Mouse (Mus musculus) spleen, embryonic (tissue): ENCODE measurements around the gene Hist1h4f.
"Not testable (repeated sequence)": the region's sequence is repeated elsewhere in the genome, so short reads cannot be mapped to it uniquely, and the experiment has no call there.

Source experiments
- CTCF ChIA-PET: fragments of 350-600 bp; sonication (Branson Sonifier 250); formaldehyde crosslinking; loops from one replicate; lab custom pipeline; 2022; lab: Charles Lee

Gene Hist1h4f

DNA sequence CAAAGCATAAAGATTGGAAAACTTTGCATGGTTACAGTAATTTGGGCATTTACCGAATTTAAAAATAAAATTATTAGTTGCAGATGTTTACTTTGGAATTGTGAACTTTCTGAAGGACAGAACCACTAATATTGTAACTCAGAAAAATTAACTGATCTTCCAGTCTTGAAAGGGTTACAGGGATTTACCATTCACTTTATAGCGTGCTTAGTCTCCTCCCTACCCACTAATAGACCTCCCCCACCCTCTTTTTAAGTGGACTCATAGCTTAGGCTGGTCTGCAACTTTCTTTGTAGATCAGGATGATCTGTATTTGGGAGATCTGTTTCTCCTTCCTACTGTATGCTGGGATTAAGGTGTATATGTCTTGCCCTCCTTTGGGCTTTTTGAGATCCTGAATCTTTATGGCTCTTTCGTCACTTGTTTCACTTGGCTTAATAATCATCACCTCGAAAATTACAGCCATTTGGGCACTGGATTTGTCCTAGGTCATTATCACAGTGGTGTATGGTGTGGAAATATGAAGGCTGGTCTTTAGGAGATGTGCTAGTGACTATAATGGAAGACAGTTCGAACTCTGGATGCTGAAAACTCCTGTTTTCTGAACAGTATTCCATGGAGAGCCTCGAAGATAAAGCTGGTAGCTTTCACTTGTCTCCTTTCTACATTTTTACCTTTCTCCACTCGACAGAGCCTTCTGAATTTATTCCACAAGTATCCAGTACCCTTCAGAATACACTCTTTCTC, 15.2 kb downstream of the Hist1h4f start:
- CTCF ChIA-PET, result interaction anchor here (0.7 to 1.8 kb wide), 2 partner anchors 10 to 17 kb away, joined by 4 read pairs; partner anchors contain the start of gene Hist1h1d

DNA sequence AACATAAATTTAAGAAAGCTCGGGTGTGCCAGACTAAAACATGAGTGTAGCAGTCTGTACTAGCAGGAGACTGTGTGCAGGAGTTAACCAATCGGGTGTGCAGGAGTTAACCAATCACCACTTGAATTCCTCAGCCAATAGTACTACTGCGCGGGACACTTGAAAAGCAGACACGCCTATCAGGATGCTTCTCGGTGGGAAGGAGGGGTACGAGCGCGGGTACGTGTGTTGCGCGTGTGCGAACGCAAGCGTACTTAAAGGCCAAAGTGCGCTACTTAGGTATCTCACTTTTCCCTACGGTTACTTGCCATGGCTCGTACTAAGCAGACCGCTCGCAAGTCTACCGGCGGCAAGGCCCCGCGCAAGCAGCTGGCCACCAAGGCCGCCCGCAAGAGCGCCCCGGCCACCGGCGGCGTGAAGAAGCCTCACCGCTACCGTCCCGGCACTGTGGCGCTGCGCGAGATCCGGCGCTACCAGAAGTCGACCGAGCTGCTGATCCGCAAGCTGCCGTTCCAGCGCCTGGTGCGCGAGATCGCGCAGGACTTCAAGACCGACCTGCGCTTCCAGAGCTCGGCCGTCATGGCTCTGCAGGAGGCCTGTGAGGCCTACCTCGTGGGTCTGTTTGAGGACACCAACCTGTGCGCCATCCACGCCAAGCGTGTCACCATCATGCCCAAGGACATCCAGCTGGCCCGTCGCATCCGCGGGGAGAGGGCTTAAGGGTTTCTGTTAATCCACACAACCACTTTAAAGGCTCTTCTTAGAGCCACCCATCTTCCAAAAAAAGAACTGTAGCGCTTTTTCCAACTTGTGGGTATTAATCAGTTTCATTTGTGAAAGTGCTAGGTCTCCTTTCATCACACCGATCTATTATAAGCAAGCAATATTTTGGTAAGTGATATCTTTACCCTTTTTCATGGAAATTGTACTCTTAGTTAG, 16.0 kb downstream of the Hist1h4f start, which contains the start of gene Hist1h3g:
TSS of gene Hist1h3g (plus strand) at position 286 of the 939 bp plus-strand sequence.
- CTCF ChIA-PET, result not testable (repeated sequence)

DNA sequence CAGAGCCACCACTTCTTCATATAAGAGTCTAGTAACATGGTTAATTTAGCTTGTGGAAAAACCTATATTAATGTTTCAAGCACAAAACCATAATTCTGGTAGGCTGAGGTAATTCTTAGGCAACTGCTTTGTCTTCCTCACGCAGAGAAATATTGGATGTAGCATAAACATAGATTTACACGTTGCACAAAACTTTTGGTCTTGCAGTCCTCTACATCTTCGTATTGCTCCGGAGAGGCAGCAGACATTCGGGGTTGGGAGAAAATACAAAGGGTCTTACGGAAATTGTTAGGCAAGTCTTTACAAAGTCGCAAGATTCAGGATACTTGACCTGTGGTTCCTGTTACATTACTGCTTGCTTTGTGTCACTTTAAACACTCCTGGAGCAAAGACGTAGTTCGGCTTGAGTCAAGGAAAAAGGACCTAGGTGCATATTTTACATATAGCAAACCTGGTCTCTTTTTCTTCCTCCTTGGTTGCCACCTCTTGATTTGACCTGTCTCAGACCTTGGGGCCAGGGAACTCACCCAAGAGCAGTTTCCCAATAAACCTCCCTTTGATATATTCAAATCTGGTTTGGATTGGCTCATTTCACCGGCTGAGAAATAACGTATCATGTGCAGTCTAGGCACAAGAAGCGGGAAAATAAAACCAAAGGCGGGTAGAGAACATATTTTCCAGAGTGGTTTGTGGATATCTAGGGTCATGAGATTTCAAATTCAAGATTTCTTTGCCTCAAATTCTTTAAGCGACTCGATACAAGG, 16.9 kb downstream of the Hist1h4f start:
- CTCF ChIA-PET, result interaction anchor here (0.6 kb wide), 1 partner anchor 717 kb away, joined by 3 read pairs; no protein-coding TSS in a partner anchor

DNA sequence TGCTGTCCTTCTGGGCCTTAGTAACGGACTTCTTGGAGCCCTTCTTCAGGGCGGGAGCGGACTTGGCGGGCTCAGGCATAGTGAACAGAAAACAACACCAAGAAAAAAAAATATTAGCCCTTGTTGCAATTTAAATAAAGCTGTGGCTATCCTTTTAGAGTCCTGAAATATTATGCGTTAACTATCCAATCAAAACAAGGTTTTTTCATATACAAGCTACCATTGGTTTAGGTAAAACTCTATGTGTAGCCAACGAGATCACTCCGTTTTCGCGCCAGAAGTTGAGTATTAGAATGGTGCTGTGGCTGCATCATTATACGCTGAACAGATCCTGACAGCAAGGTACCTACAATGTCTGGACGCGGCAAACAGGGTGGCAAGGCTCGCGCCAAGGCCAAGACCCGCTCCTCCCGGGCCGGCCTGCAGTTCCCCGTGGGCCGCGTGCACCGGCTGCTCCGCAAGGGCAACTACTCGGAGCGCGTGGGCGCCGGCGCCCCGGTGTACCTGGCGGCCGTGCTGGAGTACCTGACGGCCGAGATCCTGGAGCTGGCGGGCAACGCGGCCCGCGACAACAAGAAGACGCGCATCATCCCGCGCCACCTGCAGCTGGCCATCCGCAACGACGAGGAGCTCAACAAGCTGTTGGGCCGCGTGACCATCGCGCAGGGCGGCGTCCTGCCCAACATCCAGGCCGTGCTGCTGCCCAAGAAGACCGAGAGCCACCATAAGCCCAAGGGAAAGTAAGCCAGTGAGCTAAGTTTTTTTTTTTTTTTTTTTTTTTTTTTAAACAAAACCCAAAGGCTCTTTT, 17.7 kb downstream of the Hist1h4f start, which contains the start of gene Hist1h2af:
TSS of gene Hist1h2af (plus strand) at position 347 of the 808 bp plus-strand sequence.
- CTCF ChIA-PET, result interaction anchor here (0.6 kb wide), 1 partner anchor 717 kb away, joined by 3 read pairs; no protein-coding TSS in a partner anchor

GRCm38 (mm10) chr13:23532262-23533075, 19.0 kb downstream of the Hist1h4f start:
- CTCF ChIA-PET, result no interaction called here

DNA sequence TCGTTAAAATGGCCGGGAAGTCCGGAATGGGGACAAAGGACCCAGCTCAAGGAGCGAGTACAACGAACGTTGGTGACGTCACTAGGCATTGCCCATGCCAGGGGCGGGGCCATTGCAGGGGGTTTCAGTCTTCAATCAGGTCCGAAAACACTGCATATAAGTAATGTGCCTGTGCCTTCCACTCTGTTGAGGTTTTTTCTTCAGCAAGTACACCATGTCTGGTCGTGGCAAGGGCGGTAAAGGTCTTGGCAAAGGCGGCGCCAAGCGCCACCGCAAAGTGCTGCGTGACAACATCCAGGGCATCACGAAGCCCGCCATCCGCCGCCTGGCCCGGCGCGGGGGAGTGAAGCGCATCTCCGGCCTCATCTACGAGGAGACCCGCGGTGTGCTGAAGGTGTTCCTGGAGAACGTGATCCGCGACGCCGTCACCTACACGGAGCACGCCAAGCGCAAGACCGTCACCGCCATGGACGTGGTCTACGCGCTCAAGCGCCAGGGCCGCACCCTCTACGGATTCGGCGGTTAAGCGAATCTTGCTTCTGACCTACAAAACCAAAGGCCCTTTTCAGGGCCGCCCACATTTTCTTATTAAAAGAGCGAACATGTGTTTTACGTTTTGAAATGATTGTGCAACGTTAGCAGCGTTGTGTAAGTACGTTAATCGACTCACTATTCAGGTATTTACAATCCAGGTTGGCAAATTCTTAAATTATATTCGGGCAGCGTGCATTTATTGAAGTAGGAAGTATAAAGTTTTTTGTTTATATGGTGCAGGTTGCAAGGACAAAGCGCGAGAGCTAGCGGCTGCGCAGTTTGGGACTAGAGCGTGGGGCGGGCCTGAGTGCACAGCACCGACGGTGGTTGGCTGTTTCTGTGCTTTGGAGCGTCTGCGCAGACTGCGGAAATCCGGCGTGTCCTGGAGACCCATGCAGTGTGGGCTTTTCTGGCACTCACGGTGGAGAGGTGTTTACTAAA, 20.3 kb downstream of the Hist1h4f start, which contains the start of gene Hist1h4h:
TSS of gene Hist1h4h (plus strand) at position 150 of the 975 bp plus-strand sequence.
- CTCF ChIA-PET, result no interaction called here

GRCm38 (mm10) chr13:23530181-23530900, 21.1 kb downstream of the Hist1h4f start:
- CTCF ChIA-PET, result no interaction called here

- CTCF ChIA-PET, result no interaction called here
These were observed 21.8 kb downstream of the Hist1h4f start for GRCm38 (mm10) chr13:23529480-23530165.

GRCm38 (mm10) chr13:23529005-23529404, 22.4 kb downstream of the Hist1h4f start:
- CTCF ChIA-PET, result interaction anchor here (0.5 kb wide), 1 partner anchor 96 kb away, joined by 4 read pairs; no protein-coding TSS in a partner anchor

- CTCF ChIA-PET, result no interaction called here
These were observed 25.1 kb downstream of the Hist1h4f start for GRCm38 (mm10) chr13:23526312-23526711.

GRCm38 (mm10) chr13:23525901-23526300, 25.5 kb downstream of the Hist1h4f start:
- CTCF ChIA-PET, result interaction anchor here (0.6 kb wide), 1 partner anchor 20 kb away, joined by 4 read pairs; no protein-coding TSS in a partner anchor

- CTCF ChIA-PET, result interaction anchor here (0.6 to 0.7 kb wide), 3 partner anchors 16 to 1777 kb away, joined by 4 read pairs; no protein-coding TSS in a partner anchor
These were observed 26.8 kb downstream of the Hist1h4f start for GRCm38 (mm10) chr13:23524654-23525053.

DNA sequence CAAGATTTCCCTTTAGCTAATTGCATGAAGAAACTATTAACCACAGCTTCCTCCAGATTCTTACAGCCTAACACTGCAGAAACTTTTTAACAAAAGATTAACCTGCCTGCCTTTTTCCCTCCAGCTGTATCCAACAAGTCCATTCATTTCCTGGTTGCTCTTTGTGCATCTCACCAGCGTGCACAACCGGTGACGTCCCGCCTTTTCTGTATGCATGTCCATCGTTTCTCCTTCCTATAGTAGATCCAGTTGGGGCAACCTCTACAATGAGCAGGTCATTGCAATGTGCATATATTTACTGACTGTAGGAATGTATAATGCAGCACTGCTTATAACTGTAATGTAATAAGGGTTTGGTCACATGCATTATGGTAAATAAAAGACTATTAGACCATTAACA, 27.5 kb downstream of the Hist1h4f start:
- CTCF ChIA-PET, result interaction anchor here (0.7 kb wide), 1 partner anchor 79 kb away, joined by 3 read pairs; no protein-coding TSS in a partner anchor

GRCm38 (mm10) chr13:23521703-23522102, 29.7 kb downstream of the Hist1h4f start:
- CTCF ChIA-PET, result no interaction called here

DNA sequence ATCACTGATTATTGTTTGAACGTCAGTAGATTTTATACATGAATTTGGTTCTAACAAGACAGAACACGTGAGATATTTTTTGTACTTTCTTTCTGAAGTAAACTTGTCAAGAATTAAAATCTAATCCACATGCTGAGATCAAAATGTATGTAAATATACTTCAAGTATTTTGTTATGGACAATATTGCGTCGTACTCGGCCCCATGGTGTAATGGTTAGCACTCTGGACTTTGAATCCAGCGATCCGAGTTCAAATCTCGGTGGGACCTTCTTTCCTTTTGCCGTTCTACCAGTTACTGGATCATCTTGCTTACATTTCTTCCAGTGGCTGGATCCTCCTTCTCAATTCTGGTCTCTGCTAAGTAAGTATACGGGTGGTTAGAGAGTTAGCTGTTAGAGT, 32.0 kb downstream of the Hist1h4f start:
- CTCF ChIA-PET, result interaction anchor here (0.8 to 1.0 kb wide), 2 partner anchors 83 to 95 kb away, joined by 3 read pairs; no protein-coding TSS in a partner anchor

- CTCF ChIA-PET, result no interaction called here
These were observed 32.6 kb downstream of the Hist1h4f start for GRCm38 (mm10) chr13:23518885-23519284.

DNA sequence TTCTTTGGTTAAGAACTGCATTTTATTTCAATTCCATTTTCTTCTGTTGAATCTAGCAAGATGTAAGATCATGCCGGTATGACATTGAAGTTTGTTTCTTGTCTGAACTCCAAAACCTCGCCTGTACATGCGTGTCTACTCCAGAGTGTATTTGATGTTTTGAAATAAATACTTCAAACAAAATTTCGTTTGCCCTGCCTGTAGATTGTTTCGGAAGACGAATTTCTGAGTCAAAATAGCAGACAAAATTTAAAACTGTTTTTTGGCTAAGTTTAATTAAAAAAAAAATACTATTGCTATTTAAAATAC, 33.2 kb downstream of the Hist1h4f start:
- CTCF ChIA-PET, result interaction anchor here (0.6 kb wide), 1 partner anchor 87 kb away, joined by 5 read pairs; no protein-coding TSS in a partner anchor
